Mouse (Mus musculus): ENCODE measurements at regions not wholly inside any gene's neighbourhood (a gene's known extent, or its start where the extent isn't known, plus 50 kb on each side); places are given as distances from the start of the nearest gene placed in this dataset.

DNA sequence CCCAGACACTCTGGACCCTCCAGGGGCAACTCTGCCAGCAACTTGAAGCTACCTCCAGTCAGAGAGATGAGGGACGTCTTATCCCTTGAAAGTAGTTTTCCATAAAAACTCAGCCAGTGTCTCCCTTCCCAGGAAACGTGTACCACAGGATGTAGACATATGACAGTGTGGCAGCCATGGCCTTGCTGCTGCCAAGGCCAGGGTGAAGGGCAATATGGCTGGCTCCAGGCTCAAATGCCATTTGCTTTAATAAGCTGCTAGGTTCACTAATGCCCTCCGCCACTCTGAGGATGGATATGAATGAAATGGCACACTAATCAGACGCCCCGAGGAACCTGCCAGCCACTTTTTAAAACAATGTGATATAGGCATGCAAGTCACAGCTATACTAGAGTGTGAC is 241.2 kb upstream of the Prox1 start:
- no peaks in the 10 kb centered on the region for H3K9me3 ChIP-seq (replicated peaks)
- H3K27me3 ChIP-seq, result no peaks in the 10 kb centered on the region
- no peak overlapping the region for H3K9ac ChIP-seq
- ATAC-seq (ENCODE audit: insufficient read depth), result no peak
- H3K4me3 ChIP-seq (replicated peaks), result no peak overlapping the region
- no peak overlapping the region for H3K27ac ChIP-seq (replicated peaks)
- H3K4me2 ChIP-seq, result no peak overlapping the region
- no peaks in the 10 kb centered on the region for H3K4me1 ChIP-seq (replicated peaks)
- 53% methylated on average over 5 of the region's 5 CpGs for WGBS (ENCODE audit: insufficient replicate concordance)
- H3K36me3 ChIP-seq (replicated peaks), result no peaks in the 10 kb centered on the region

DNA sequence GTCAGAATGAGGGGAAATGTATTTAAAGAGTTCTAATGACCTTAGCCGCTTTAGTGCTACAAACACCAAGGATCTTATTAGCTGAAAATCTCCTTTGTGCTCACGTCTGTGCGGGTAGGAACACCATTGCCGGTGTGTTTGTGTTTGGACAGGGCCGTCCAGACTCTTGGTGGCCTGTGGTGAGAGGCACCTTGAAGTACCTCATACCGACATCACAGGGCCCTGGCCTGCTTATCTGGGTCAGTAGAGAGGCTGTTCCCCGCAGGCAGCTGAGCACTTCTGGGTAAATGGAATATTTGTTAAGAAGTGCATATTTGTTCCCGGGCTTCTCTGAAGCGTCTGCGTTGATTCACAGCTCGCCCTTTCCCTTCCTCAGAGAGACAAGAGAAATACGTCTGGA is 232.8 kb upstream of the Prox1 start:
- Histone ChIP-seq H3K9me3 (replicated peaks) (no peaks in the 10 kb centered on the region), H3K27me3 (no peaks in the 10 kb centered on the region), H3K36me3 (replicated peaks) (no peaks in the 10 kb centered on the region), H3K9ac (no peak overlapping the region), H3K4me2 (no peak overlapping the region), H3K4me3 (replicated peaks) (no peak overlapping the region), H3K27ac (replicated peaks) (no peak overlapping the region), H3K4me1 (replicated peaks) (no peaks in the 10 kb centered on the region)
- 60% methylated on average over 12 of the region's 12 CpGs for WGBS (ENCODE audit: insufficient replicate concordance)
- ATAC-seq (ENCODE audit: insufficient read depth), result no peak

DNA sequence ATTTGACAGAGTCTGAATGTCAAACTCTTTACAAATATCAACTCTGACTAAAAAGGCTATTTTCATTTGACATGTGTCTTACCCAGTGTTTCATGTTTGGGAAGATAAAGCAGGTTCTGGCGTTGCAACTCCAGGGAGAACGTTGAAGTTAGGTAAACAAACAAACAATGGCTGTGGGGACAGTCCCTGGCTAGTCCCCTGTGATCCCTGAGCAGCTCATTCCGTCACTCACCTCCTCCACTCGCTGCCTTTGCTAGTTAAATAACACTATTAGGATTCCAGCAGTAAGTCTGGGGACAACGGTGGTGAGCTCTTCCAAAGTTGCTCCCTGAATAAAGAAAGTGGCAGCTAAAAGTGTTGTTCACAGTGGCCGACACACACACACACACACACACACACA is 227.8 kb upstream of the Prox1 start:
- Histone ChIP-seq H3K9ac (no peak overlapping the region), H3K27me3 (no peaks in the 10 kb centered on the region), H3K4me1 (replicated peaks) (no peaks in the 10 kb centered on the region), H3K36me3 (replicated peaks) (no peaks in the 10 kb centered on the region), H3K4me3 (replicated peaks) (no peak overlapping the region), H3K4me2 (no peak overlapping the region), H3K27ac (replicated peaks) (peak overlapping the region; percentile 59; the same call in 1 of the 2 replicates), H3K9me3 (replicated peaks) (no peaks in the 10 kb centered on the region)
- peak; percentile 55; the same call in 1 of the 2 replicates for ATAC-seq (ENCODE audit: insufficient read depth)
- WGBS (ENCODE audit: insufficient replicate concordance), result 24% methylated on average over 6 of the region's 6 CpGs

DNA sequence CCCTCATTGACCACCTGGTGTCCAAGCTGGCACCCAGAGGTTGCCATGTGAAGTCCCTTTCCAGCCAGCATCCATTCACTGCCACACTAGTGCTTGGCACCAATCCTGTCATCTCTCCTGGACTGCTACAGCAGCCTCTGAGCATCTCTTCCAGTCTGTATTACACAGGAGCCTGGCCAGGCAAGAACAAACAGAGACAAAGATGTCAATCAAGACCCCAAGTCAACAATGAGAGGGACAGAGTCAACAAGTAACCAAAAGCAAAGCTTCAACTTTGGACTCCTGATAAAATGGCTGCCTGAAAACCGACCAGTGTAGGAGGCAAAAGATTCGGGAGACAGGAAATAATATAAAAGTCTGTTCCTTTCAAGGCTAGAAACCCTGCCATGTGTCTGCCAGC is 227.3 kb upstream of the Prox1 start:
- H3K4me3 ChIP-seq (replicated peaks), result no peak overlapping the region
- H3K4me2 ChIP-seq, result no peak overlapping the region
- ATAC-seq (ENCODE audit: insufficient read depth), result peak; percentile 65
- no peak overlapping the region for H3K9ac ChIP-seq
- no peaks in the 10 kb centered on the region for H3K9me3 ChIP-seq (replicated peaks)
- H3K27me3 ChIP-seq, result no peaks in the 10 kb centered on the region
- peak overlapping the region; percentile 59; the same call in 1 of the 2 replicates for H3K27ac ChIP-seq (replicated peaks)
- WGBS (ENCODE audit: insufficient replicate concordance), result 25% methylated on average over 2 of the region's 2 CpGs
- no peaks in the 10 kb centered on the region for H3K36me3 ChIP-seq (replicated peaks)
- no peaks in the 10 kb centered on the region for H3K4me1 ChIP-seq (replicated peaks)

DNA sequence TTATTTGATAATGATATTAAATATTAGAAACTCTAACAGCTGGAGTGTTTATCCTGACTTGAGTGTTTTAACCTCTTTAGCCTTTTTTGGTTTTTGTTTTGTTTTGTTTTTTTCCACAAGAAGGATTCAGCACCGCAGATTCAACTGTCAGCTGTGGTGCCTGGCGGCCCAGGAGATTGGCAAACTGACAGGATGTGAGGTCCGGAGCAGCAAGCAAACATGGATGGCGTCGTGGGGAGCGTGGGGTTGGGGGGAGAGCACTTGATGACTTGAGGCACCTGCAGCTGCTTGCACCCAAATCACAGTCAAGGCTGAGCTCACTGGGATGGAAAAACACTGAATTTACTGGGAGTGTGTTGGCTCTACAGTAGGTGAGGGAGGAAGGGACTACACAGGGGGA is 222.5 kb upstream of the Prox1 start:
- no peak overlapping the region for H3K4me2 ChIP-seq
- no peak overlapping the region for H3K9ac ChIP-seq
- no peak overlapping the region for H3K4me3 ChIP-seq (replicated peaks)
- H3K9me3 ChIP-seq (replicated peaks), result no peaks in the 10 kb centered on the region
- no peak for ATAC-seq (ENCODE audit: insufficient read depth)
- H3K27me3 ChIP-seq, result no peaks in the 10 kb centered on the region
- H3K36me3 ChIP-seq (replicated peaks), result no peaks in the 10 kb centered on the region
- no peaks in the 10 kb centered on the region for H3K4me1 ChIP-seq (replicated peaks)
- no peak overlapping the region for H3K27ac ChIP-seq (replicated peaks)
- whole genome bisulfite sequencing (ENCODE audit: insufficient replicate concordance), result 54% methylated on average over 6 of the region's 6 CpGs

DNA sequence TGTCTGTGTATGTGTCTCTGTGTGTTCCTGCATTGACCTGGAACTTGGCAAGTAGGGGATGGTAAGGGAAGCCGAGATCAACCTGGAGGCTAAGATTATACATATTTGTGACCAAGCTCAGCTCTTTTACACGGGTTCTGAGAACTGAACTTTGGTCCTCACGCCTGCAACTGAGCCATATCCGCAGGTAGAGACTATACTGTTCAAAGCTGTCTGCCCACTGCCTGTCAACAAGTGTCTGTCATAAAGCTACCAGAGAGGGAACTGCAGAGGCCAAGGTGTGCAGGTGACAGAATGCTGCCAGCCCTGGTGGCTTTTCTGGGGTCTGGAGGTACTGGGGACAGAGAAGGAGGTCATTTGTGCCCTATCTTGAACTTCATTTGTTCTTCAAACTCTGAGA is 218.3 kb upstream of the Prox1 start:
- Histone ChIP-seq H3K4me2 (no peak overlapping the region), H3K36me3 (replicated peaks) (no peaks in the 10 kb centered on the region), H3K9me3 (replicated peaks) (no peaks in the 10 kb centered on the region), H3K4me3 (replicated peaks) (no peak overlapping the region), H3K27me3 (no peaks in the 10 kb centered on the region), H3K4me1 (replicated peaks) (no peaks in the 10 kb centered on the region), H3K27ac (replicated peaks) (no peak overlapping the region), H3K9ac (no peak overlapping the region)
- WGBS (ENCODE audit: insufficient replicate concordance), result 51% methylated on average over 4 of the region's 4 CpGs
- no peak for ATAC-seq (ENCODE audit: insufficient read depth)

DNA sequence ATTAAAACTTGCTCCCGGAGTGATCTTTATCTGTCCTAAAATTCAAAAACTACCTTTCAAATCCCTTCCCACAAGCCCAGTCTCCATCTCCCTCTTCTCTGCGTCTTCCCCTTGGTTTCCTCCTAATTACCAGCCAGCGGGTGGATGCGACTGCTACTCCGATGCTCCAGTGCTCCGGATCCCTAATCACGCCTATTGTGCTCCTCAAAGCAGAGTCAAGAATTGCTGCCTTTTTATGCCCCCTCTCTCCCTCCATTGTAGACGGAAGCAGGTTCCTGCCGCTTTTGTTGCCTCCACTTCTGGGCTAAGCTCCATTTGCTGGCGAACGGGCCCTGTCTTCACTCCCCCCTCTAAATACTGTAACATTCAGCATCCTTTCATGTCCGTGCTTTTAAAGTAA is 214.0 kb upstream of the Prox1 start:
- Histone ChIP-seq H3K4me3 (replicated peaks) (no peak overlapping the region), H3K36me3 (replicated peaks) (no peaks in the 10 kb centered on the region), H3K9ac (no peak overlapping the region), H3K4me2 (no peak overlapping the region), H3K27me3 (no peaks in the 10 kb centered on the region), H3K9me3 (replicated peaks) (no peaks in the 10 kb centered on the region), H3K27ac (replicated peaks) (no peak overlapping the region), H3K4me1 (replicated peaks) (no peaks in the 10 kb centered on the region)
- WGBS (ENCODE audit: insufficient replicate concordance), result 64% methylated on average over 12 of the region's 12 CpGs
- no peak for ATAC-seq (ENCODE audit: insufficient read depth)

DNA sequence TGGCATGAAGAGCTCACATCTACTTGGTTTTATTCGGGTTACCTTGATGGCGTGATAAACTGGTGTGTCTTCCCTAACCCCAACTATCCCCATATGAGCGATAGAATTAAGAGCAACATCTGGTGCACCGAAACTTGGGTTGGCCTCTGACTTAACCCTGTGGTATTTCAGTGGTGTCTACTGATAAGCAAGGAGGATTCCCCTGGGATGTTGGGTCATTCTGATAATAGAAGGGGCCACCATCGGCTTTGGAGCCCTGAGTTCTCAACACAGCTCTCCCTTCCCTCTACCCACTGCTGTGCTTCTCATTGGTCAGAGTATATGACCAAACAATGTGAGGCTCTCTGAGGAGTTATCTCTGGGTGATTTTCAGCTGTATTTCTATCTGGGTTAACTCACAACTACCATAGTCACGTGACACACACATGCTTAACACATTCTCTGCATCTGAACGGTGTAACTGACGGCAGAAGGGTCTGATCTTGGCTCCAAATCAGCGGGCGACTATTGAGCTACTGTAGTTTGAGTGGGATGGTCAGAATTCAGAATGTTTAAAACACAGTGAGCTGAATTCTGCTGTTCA is 212.8 kb upstream of the Prox1 start:
- Histone ChIP-seq H3K27ac (replicated peaks) (no peak overlapping the region), H3K36me3 (replicated peaks) (no peaks in the 10 kb centered on the region), H3K4me3 (replicated peaks) (no peak overlapping the region), H3K4me2 (no peak overlapping the region), H3K4me1 (replicated peaks) (no peaks in the 10 kb centered on the region), H3K9ac (no peak overlapping the region), H3K9me3 (replicated peaks) (no peaks in the 10 kb centered on the region), H3K27me3 (no peaks in the 10 kb centered on the region)
- 50% methylated on average over 10 of the region's 10 CpGs for WGBS (ENCODE audit: insufficient replicate concordance)
- ATAC-seq (ENCODE audit: insufficient read depth), result no peak

DNA sequence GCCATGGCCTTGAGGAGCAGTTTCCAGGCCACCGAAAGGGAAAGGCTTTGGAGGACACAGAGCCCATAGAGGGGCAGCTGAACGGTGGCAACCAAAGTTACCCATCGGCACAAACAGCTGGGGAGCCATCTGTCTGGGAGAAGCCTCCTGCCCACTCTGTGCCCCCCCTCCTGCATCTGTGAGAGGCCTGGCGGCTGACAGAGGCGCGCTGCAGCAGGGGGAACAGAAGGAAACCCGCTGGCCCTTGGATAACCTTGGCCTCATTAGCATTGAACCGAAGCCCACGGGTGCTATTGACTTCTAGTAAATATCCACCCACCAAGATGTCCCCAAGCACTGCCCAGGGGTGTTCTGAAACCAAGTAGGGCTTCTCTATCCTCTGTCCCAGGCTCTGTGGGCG is 209.6 kb upstream of the Prox1 start:
- Histone ChIP-seq H3K4me1 (replicated peaks) (no peaks in the 10 kb centered on the region), H3K27me3 (no peaks in the 10 kb centered on the region), H3K4me2 (no peak overlapping the region), H3K9me3 (replicated peaks) (no peaks in the 10 kb centered on the region), H3K4me3 (replicated peaks) (no peak overlapping the region), H3K27ac (replicated peaks) (no peak overlapping the region), H3K36me3 (replicated peaks) (no peaks in the 10 kb centered on the region), H3K9ac (no peak overlapping the region)
- ATAC-seq (ENCODE audit: insufficient read depth), result no peak
- WGBS (ENCODE audit: insufficient replicate concordance), result 40% methylated on average over 10 of the region's 10 CpGs

DNA sequence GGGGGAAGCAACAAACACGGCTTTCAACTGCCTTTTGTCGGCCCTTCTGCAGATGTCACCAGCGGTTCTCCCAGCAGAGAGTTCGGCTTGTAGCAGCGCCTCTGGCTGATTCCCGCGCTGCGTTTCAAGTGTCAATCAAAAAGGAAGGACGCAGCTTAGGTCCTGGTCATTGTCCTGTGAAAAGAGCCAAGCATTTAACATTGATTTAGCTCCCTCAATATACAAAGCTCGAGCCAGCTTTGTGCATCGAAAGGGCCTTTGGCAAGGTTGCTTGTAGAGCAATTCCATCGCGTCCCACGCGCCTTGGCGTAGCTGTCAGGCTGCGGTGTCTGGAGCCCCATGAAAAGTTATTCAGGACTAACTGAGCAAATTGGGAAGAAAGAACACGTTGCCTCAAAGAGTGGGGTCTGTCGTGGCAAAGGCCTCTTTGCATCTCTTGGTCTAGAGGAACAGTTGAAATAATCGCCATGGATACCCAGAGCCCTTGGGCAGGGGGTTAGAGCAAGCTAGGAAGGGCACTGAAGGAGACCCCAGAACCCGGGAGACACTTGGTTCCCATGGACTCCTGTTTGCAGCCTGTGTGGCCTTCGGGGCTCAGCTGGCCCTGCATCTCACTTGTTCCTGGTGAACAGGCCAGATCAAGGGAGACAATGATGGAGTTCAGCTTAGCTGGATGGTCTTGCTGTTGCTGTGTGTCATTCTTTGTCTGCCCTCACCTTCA is 204.8 kb upstream of the Prox1 start:
- no peaks in the 10 kb centered on the region for H3K27me3 ChIP-seq
- H3K9me3 ChIP-seq (replicated peaks), result no peaks in the 10 kb centered on the region
- H3K4me1 ChIP-seq (replicated peaks), result no peaks in the 10 kb centered on the region
- ATAC-seq (ENCODE audit: insufficient read depth), result no peak
- H3K9ac ChIP-seq, result no peak overlapping the region
- H3K4me2 ChIP-seq, result no peak overlapping the region
- H3K36me3 ChIP-seq (replicated peaks), result no peaks in the 10 kb centered on the region
- H3K4me3 ChIP-seq (replicated peaks), result no peak overlapping the region
- WGBS (ENCODE audit: insufficient replicate concordance), result 62% methylated on average over 22 of the region's 22 CpGs
- H3K27ac ChIP-seq (replicated peaks), result no peak overlapping the region

DNA sequence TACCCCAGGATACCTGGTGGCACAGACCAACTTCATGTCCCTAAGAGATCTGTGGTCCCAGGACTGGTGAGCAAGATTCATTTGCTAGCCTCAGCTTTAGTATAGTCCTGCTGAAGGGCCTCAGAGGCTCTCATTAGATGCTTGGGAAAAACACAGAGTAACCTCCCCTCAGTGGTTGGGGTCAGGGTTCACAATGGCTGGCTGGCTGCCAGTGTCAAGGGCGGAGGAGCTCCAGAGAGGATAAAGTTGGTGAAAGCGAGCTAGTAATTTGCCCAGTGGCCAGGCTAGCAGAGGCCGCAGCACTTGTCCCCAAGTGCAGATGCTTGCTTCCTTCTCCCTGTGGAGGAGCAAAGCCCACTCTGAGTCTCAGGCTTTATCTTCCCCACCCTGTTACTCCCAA is 203.8 kb upstream of the Prox1 start:
- no peak overlapping the region for H3K4me2 ChIP-seq
- no peaks in the 10 kb centered on the region for H3K4me1 ChIP-seq (replicated peaks)
- peak; percentile 42; the same call in 1 of the 2 replicates for ATAC-seq (ENCODE audit: insufficient read depth)
- no peak overlapping the region for H3K4me3 ChIP-seq (replicated peaks)
- no peaks in the 10 kb centered on the region for H3K9me3 ChIP-seq (replicated peaks)
- H3K27me3 ChIP-seq, result no peaks in the 10 kb centered on the region
- WGBS (ENCODE audit: insufficient replicate concordance), result 40% methylated on average over 3 of the region's 3 CpGs
- H3K36me3 ChIP-seq (replicated peaks), result no peaks in the 10 kb centered on the region
- H3K9ac ChIP-seq, result no peak overlapping the region
- H3K27ac ChIP-seq (replicated peaks), result no peak overlapping the region

DNA sequence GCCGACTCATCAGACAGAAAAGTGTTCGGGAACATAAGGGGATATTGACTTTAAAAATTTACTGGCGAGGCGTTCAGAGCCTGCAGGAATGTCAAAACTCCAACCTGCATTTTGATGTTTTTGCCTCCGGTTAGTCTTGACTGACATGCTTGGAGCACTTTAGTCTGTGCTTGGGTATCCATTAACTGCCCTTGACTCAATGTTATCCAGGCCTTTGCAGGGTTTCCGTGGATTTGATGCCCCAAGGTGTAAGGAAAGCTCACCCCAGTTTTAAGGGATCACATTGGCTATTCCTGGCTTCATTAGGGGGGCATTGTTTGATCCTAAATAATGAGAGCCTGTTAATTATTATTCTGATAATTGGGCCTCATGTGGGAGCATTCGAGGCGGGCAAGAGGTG is 196.1 kb upstream of the Prox1 start:
- Histone ChIP-seq H3K4me1 (replicated peaks) (no peaks in the 10 kb centered on the region), H3K9me3 (replicated peaks) (no peaks in the 10 kb centered on the region), H3K4me3 (replicated peaks) (no peak overlapping the region), H3K9ac (no peak overlapping the region), H3K4me2 (no peak overlapping the region), H3K36me3 (replicated peaks) (no peaks in the 10 kb centered on the region), H3K27ac (replicated peaks) (no peak overlapping the region), H3K27me3 (no peaks in the 10 kb centered on the region)
- 56% methylated on average over 8 of the region's 8 CpGs for WGBS (ENCODE audit: insufficient replicate concordance)
- no peak for ATAC-seq (ENCODE audit: insufficient read depth)

Data from liver, embryonic 15.5 days (tissue).